Mouse (Mus musculus): Measurements from ENCODE around the gene Shmt2. TPM values are rescaled to one million over a fixed set of nuclear protein-coding genes. Genes with fewer than 3 reads are reported as not detected.

Gene Shmt2
- polyA plus RNA-seq, 1 experiment from 2014 or later = 143 TPM

- 9% methylated on average over 6 of the region's 6 CpGs for WGBS
- H3K27me3 ChIP-seq (ENCODE audit: low read depth, poor library complexity, severe bottlenecking) = peaks cover 92% of the 10 kb centered on the region
- peaks cover 30% of the 10 kb centered on the region for H3K36me3 ChIP-seq
- H3K4me3 ChIP-seq = peak within 1 kb of the TSS; percentile 57
- H3K27ac ChIP-seq = peak within 1 kb of the TSS; percentile 79
- H3K9me3 ChIP-seq (replicated peaks) = no peaks in the 10 kb centered on the region
- DNase-seq (ENCODE audit: low spot score) = no peak
- peaks cover 91% of the 10 kb centered on the region for H3K4me1 ChIP-seq
These were observed 7.5 kb downstream of the Shmt2 start, which contains the start of gene Ndufa4l2 for GRCm38 (mm10) chr10:127514764-127515163. Ndufa4l2 (plus strand) TSS chr10:127514967.

- 7% methylated on average over 13 of the region's 13 CpGs for WGBS
- no peak for DNase-seq (ENCODE audit: low spot score)
- Histone ChIP-seq H3K4me3 (peak overlapping the region; percentile 57), H3K27me3 (ENCODE audit: low read depth, poor library complexity, severe bottlenecking) (peaks cover 96% of the 10 kb centered on the region), H3K36me3 (peaks cover 24% of the 10 kb centered on the region), H3K9me3 (replicated peaks) (no peaks in the 10 kb centered on the region), H3K4me1 (peaks cover 93% of the 10 kb centered on the region), H3K27ac (peak overlapping the region; percentile 79; the same call in 1 of the 2 replicates)
These were observed 8.0 kb downstream of the Shmt2 start for GRCm38 (mm10) chr10:127514111-127514698.

- Histone ChIP-seq H3K9me3 (replicated peaks) (no peaks in the 10 kb centered on the region), H3K27me3 (ENCODE audit: low read depth, poor library complexity, severe bottlenecking) (peaks cover 92% of the 10 kb centered on the region), H3K27ac (peak overlapping the region; percentile 79), H3K4me3 (peak overlapping the region; percentile 57), H3K36me3 (peaks cover 18% of the 10 kb centered on the region), H3K4me1 (peaks cover 96% of the 10 kb centered on the region)
- peak; percentile 72 for DNase-seq (ENCODE audit: low spot score)
- WGBS = under 1% methylated on average over 16 of the region's 16 CpGs
These were observed 8.6 kb downstream of the Shmt2 start for GRCm38 (mm10) chr10:127513501-127514091.

- H3K4me1 ChIP-seq = peaks cover 98% of the 10 kb centered on the region
- under 1% methylated on average over 27 of the region's 27 CpGs for WGBS
- peak overlapping the region; percentile 79 for H3K27ac ChIP-seq
These were observed 9.4 kb downstream of the Shmt2 start for GRCm38 (mm10) chr10:127512813-127513212.

GRCm38 (mm10) chr10:127512307-127512666 is 10.0 kb downstream of the Shmt2 start:
- Histone ChIP-seq H3K9me3 (replicated peaks) (no peaks in the 10 kb centered on the region), H3K4me3 (peak overlapping the region; percentile 57), H3K27ac (peak overlapping the region; percentile 79), H3K4me1 (peaks cover 97% of the 10 kb centered on the region), H3K36me3 (peaks cover 6% of the 10 kb centered on the region; the same call in 1 of the 2 replicates), H3K27me3 (ENCODE audit: low read depth, poor library complexity, severe bottlenecking) (peaks cover 92% of the 10 kb centered on the region)
- DNase-seq (ENCODE audit: low spot score) = no peak
- WGBS = 1% methylated on average over 7 of the region's 7 CpGs

More at GRCm38 (mm10) chr10:127512813-127513212, 9.4 kb downstream of the Shmt2 start:
- peak; percentile 99 for DNase-seq (ENCODE audit: low spot score)
- Histone ChIP-seq H3K4me3 (peak overlapping the region; percentile 57), H3K9me3 (replicated peaks) (no peaks in the 10 kb centered on the region), H3K27me3 (ENCODE audit: low read depth, poor library complexity, severe bottlenecking) (peaks cover 92% of the 10 kb centered on the region), H3K36me3 (peaks cover 11% of the 10 kb centered on the region)

GRCm38 (mm10) chr10:127511634-127512306 is 10.5 kb downstream of the Shmt2 start:
- Histone ChIP-seq H3K4me3 (peak overlapping the region; percentile 57), H3K4me1 (peaks cover 92% of the 10 kb centered on the region), H3K27ac (peak overlapping the region; percentile 79), H3K9me3 (replicated peaks) (no peaks in the 10 kb centered on the region), H3K27me3 (ENCODE audit: low read depth, poor library complexity, severe bottlenecking) (peaks cover 92% of the 10 kb centered on the region), H3K36me3 (0 out of 2 replicates have a peak, but pooled peaks cover 4% of the 10 kb centered on the region)
- under 1% methylated on average over 46 of the region's 46 CpGs for WGBS
- DNase-seq (ENCODE audit: low spot score) = peak; percentile 75

- Histone ChIP-seq H3K27me3 (ENCODE audit: low read depth, poor library complexity, severe bottlenecking) (peaks cover 96% of the 10 kb centered on the region), H3K9me3 (replicated peaks) (no peaks in the 10 kb centered on the region), H3K4me1 (peaks cover 85% of the 10 kb centered on the region), H3K27ac (peak overlapping the region; percentile 79; the same call in 1 of the 2 replicates), H3K36me3 (0 out of 2 replicates have a peak, but pooled peaks cover 3% of the 10 kb centered on the region), H3K4me3 (peak overlapping the region; percentile 57)
- WGBS = 4% methylated on average over 11 of the region's 11 CpGs
- DNase-seq (ENCODE audit: low spot score) = peak; percentile 83
These were observed 11.2 kb downstream of the Shmt2 start for GRCm38 (mm10) chr10:127510895-127511617.

- peak overlapping the region; percentile 69 for H3K27ac ChIP-seq
- peaks cover 75% of the 10 kb centered on the region for H3K4me1 ChIP-seq
- H3K9me3 ChIP-seq (replicated peaks) = no peaks in the 10 kb centered on the region
- H3K36me3 ChIP-seq = 0 out of 2 replicates have a peak, but pooled peaks cover 3% of the 10 kb centered on the region
- peak; percentile 52 for DNase-seq (ENCODE audit: low spot score)
- H3K4me3 ChIP-seq = peak overlapping the region; percentile 57
- 2% methylated on average over 17 of the region's 17 CpGs for WGBS
- H3K27me3 ChIP-seq (ENCODE audit: low read depth, poor library complexity, severe bottlenecking) = peaks cover 86% of the 10 kb centered on the region
These were observed 12.2 kb downstream of the Shmt2 start for GRCm38 (mm10) chr10:127509837-127510701.

GRCm38 (mm10) chr10:127509051-127509836 is 13.0 kb downstream of the Shmt2 start:
- Histone ChIP-seq H3K27ac (peak overlapping the region; percentile 69), H3K4me3 (peak overlapping the region; percentile 57), H3K4me1 (peaks cover 67% of the 10 kb centered on the region), H3K27me3 (ENCODE audit: low read depth, poor library complexity, severe bottlenecking) (peaks cover 78% of the 10 kb centered on the region), H3K9me3 (replicated peaks) (no peaks in the 10 kb centered on the region), H3K36me3 (0 out of 2 replicates have a peak, but pooled peaks cover 3% of the 10 kb centered on the region)
- WGBS = under 1% methylated on average over 35 of the region's 35 CpGs
- DNase-seq (ENCODE audit: low spot score) = peak; percentile 99

GRCm38 (mm10) chr10:127508239-127508638 is 14.0 kb downstream of the Shmt2 start:
- DNase-seq (ENCODE audit: low spot score) = peak; percentile 91
- Histone ChIP-seq H3K4me3 (peak overlapping the region; percentile 57), H3K9me3 (replicated peaks) (no peaks in the 10 kb centered on the region), H3K27ac (no peak overlapping the region), H3K4me1 (peaks cover 57% of the 10 kb centered on the region), H3K27me3 (ENCODE audit: low read depth, poor library complexity, severe bottlenecking) (peaks cover 68% of the 10 kb centered on the region), H3K36me3 (peaks cover 10% of the 10 kb centered on the region; the same call in 1 of the 2 replicates)
- WGBS = 2% methylated on average over 15 of the region's 15 CpGs
